Mouse (Mus musculus): ENCODE measurements around the gene Prkar1a. TPM values are rescaled to one million over a fixed set of nuclear protein-coding genes. Genes with fewer than 3 reads are reported as not detected.

Prkar1a gene
- polyA plus RNA-seq, 1 experiment from 2014 or later = 411 TPM

DNA sequence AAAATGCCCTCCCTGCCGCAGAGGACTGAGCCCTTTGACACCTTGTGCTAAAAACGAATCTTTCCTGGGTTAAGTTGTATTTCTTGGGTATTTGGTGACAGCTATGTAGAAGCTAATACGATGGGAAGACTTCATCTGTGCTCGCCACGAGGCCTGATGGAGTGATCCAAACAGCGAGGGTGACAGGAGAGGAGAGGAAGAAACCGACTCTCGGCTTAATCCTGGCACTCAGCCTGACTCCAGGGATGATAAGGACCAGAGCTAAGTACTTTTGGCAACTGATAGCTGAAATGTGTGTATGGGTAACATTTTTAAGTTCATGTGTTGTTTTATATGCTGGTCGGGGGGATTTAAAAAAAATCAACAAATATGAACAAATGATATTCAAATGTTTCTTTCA, 31.7 kb downstream of the Prkar1a start:
- 33% methylated on average over 9 of the region's 9 CpGs for WGBS
- ATAC-seq (ENCODE audit: insufficient read depth) = no peak
- H3K9me3 ChIP-seq (ENCODE audit: low read depth, low read length) = no peaks in the 10 kb centered on the region

DNA sequence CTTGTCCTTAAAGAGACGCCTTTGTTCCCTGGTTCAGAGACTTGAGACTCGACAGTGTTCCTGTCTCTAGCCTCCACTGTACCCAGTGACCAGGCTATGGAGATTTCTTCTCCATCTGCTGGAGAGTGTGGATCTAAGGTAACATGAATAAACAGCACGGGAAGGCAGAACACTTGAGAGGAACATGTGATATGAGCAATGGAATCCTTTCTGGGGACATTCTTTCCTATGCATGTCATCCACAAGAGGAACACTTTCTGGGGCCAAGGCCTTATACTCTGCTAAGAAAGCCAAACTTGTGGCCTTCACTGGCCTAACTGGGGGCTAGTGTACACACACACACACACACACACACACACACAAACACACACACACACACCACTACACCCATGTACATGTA, 32.4 kb downstream of the Prkar1a start:
- no peak for TF ChIP-seq CTCF (IDR thresholded peaks at IDR 0.05; ENCODE audit: low read depth)
- H3K4me1 ChIP-seq (ENCODE audit: insufficient read depth) = 0 out of 2 replicates have a peak, but pooled peaks cover 3% of the 10 kb centered on the region
- H3K27ac ChIP-seq (ENCODE audit: low read depth) = no peak overlapping the region
- DNase-seq (no peak), ATAC-seq (ENCODE audit: insufficient read depth) (0 out of 2 replicates have a peak, but pooled peaks have one; percentile 58)
- no peaks in the 10 kb centered on the region for H3K27me3 ChIP-seq (ENCODE audit: insufficient read depth, low read length)
- no peaks in the 10 kb centered on the region for H3K36me3 ChIP-seq (ENCODE audit: insufficient read depth)
- no peak overlapping the region for H3K4me2 ChIP-seq
- H3K9ac ChIP-seq = no peak overlapping the region
- 77% methylated on average over 3 of the region's 3 CpGs for WGBS
- H3K4me3 ChIP-seq (ENCODE audit: low read depth, low read length) = no peak overlapping the region
- no peaks in the 10 kb centered on the region for H3K9me3 ChIP-seq (ENCODE audit: low read depth, low read length)

More for the DNA sequence above, 31.7 kb downstream of the Prkar1a start:
- DNase-seq = peak; percentile 49
- no peaks in the 10 kb centered on the region for H3K36me3 ChIP-seq (ENCODE audit: insufficient read depth)
- H3K27ac ChIP-seq (ENCODE audit: low read depth) = no peak overlapping the region
- H3K4me2 ChIP-seq = no peak overlapping the region
- no peaks in the 10 kb centered on the region for H3K27me3 ChIP-seq (ENCODE audit: insufficient read depth, low read length)
- H3K4me3 ChIP-seq (ENCODE audit: low read depth, low read length) = no peak overlapping the region
- TF ChIP-seq CTCF (IDR thresholded peaks at IDR 0.05; ENCODE audit: low read depth) = no peak
- no peak overlapping the region for H3K9ac ChIP-seq
- H3K4me1 ChIP-seq (ENCODE audit: insufficient read depth) = 0 out of 2 replicates have a peak, but pooled peaks cover 3% of the 10 kb centered on the region

DNA sequence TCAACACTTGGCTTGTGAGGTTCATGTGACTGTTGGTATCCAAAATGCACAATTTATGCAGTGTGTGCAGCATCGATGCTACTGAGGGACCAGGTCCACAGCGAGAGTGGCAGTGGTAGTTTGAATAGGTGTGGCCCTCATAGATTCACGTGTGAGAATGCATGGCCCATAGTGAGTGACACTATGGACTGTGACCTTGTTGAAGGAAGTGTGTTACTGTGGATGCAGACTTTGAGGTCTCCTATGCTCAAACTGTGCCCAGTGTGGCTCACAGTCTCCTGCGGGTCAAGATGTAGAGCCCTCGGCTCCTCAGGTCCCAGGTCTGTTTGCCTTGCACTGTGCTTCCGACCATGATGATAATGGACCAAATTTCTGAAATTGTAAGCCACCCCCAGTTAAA, 33.0 kb downstream of the Prkar1a start:
- H3K9ac ChIP-seq = no peak overlapping the region
- no peak overlapping the region for H3K27ac ChIP-seq (ENCODE audit: low read depth)
- no peaks in the 10 kb centered on the region for H3K27me3 ChIP-seq (ENCODE audit: insufficient read depth, low read length)
- ATAC-seq (ENCODE audit: insufficient read depth) = no peak
- TF ChIP-seq CTCF (IDR thresholded peaks at IDR 0.05; ENCODE audit: low read depth) = no peak
- H3K4me3 ChIP-seq (ENCODE audit: low read depth, low read length) = no peak overlapping the region
- no peaks in the 10 kb centered on the region for H3K36me3 ChIP-seq (ENCODE audit: insufficient read depth)
- H3K4me2 ChIP-seq = no peak overlapping the region
- WGBS = 88% methylated on average over 6 of the region's 6 CpGs
- 0 out of 2 replicates have a peak, but pooled peaks cover 3% of the 10 kb centered on the region for H3K4me1 ChIP-seq (ENCODE audit: insufficient read depth)
- H3K9me3 ChIP-seq (ENCODE audit: low read depth, low read length) = no peaks in the 10 kb centered on the region
- DNase-seq = no peak

DNA sequence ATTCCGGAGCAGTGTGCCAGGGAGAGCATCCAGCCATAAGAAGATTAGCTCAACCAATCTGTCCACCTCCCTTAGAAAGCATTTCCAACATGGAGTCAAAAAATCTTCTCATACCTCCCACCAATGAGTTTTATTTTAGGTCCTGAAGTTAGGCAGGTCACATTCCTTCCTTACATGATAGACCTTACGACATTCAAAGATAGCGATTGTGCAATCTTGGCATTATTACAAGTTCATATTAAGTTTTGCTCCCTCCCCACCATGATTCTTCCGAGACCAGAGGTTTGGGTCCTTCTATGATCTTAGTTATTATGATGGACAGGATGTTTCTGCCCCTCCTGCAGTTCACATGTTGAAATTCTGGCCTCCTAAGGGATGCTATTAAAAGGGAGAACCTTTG, 40.3 kb downstream of the Prkar1a start:
- no peak overlapping the region for H3K4me3 ChIP-seq (ENCODE audit: low read depth, low read length)

DNA sequence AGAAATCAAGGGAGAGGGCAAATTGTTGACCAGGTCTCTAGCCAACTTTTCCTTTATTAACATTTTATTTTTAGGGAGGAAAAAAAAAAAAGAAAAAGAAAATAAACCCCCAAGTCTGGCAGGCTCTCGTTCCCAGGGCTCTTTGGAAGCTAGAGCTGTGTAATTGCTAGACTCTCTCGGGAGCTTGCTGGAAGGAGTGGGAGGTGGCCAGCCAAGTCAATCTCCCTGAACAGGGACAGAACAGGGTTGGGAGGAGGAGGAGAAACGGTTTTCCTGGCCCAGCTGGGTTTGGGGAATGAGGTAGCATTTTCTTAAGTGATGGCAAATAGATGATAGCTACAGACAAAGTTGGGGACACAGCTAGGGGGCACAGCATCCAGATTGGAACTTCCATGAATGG, 43.5 kb downstream of the Prkar1a start:
- WGBS = 29% methylated on average over 3 of the region's 3 CpGs
- no peak for TF ChIP-seq CTCF (IDR thresholded peaks at IDR 0.05; ENCODE audit: low read depth)
- ATAC-seq (ENCODE audit: insufficient read depth) = no peak
- H3K36me3 ChIP-seq (ENCODE audit: insufficient read depth) = no peaks in the 10 kb centered on the region
- H3K27ac ChIP-seq (ENCODE audit: low read depth) = no peak overlapping the region
- H3K9ac ChIP-seq = no peak overlapping the region
- no peaks in the 10 kb centered on the region for H3K27me3 ChIP-seq (ENCODE audit: insufficient read depth, low read length)
- no peak overlapping the region for H3K4me2 ChIP-seq
- DNase-seq = no peak
- H3K4me1 ChIP-seq (ENCODE audit: insufficient read depth) = no peaks in the 10 kb centered on the region
- H3K4me3 ChIP-seq (ENCODE audit: low read depth, low read length) = no peak overlapping the region
- H3K9me3 ChIP-seq (ENCODE audit: low read depth, low read length) = no peaks in the 10 kb centered on the region

More for the DNA sequence above, 40.3 kb downstream of the Prkar1a start:
- Histone ChIP-seq H3K27ac (ENCODE audit: low read depth) (no peak overlapping the region), H3K9me3 (ENCODE audit: low read depth, low read length) (no peaks in the 10 kb centered on the region), H3K36me3 (ENCODE audit: insufficient read depth) (no peaks in the 10 kb centered on the region), H3K4me1 (ENCODE audit: insufficient read depth) (no peaks in the 10 kb centered on the region), H3K9ac (no peak overlapping the region), H3K4me2 (no peak overlapping the region), H3K27me3 (ENCODE audit: insufficient read depth, low read length) (no peaks in the 10 kb centered on the region)
- no peak for ATAC-seq (ENCODE audit: insufficient read depth)
- DNase-seq = no peak
- TF ChIP-seq CTCF (IDR thresholded peaks at IDR 0.05; ENCODE audit: low read depth) = no peak
- 77% methylated on average over 4 of the region's 4 CpGs for WGBS

DNA sequence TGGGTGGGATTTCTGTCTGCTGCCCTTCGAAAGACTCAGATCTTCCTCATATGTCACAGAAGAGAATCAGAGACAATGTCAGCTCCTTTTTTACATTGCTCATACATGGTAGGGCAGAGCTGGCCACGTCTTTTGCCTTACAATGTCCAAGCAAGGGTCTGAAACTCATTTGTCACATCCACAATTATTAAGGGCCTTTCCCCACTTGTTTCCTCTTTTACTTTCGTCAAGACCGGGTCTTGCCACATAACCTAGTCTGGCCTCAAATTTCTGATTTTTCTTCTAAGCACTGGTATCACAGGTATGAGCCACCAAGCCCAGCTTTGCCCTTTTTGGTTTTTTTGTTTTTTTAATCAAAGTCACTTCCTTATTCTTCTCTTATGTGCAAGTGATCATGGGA, 47.3 kb downstream of the Prkar1a start:
- 86% methylated on average over 4 of the region's 4 CpGs for WGBS
- H3K27ac ChIP-seq (ENCODE audit: low read depth) = no peak overlapping the region
- no peak for DNase-seq
- no peaks in the 10 kb centered on the region for H3K27me3 ChIP-seq (ENCODE audit: insufficient read depth, low read length)
- ATAC-seq (ENCODE audit: insufficient read depth) = no peak
- H3K4me1 ChIP-seq (ENCODE audit: insufficient read depth) = no peaks in the 10 kb centered on the region
- H3K4me2 ChIP-seq = no peak overlapping the region
- no peak for TF ChIP-seq CTCF (IDR thresholded peaks at IDR 0.05; ENCODE audit: low read depth)
- no peak overlapping the region for H3K4me3 ChIP-seq (ENCODE audit: low read depth, low read length)
- no peak overlapping the region for H3K9ac ChIP-seq
- no peaks in the 10 kb centered on the region for H3K9me3 ChIP-seq (ENCODE audit: low read depth, low read length)
- H3K36me3 ChIP-seq (ENCODE audit: insufficient read depth) = no peaks in the 10 kb centered on the region

DNA sequence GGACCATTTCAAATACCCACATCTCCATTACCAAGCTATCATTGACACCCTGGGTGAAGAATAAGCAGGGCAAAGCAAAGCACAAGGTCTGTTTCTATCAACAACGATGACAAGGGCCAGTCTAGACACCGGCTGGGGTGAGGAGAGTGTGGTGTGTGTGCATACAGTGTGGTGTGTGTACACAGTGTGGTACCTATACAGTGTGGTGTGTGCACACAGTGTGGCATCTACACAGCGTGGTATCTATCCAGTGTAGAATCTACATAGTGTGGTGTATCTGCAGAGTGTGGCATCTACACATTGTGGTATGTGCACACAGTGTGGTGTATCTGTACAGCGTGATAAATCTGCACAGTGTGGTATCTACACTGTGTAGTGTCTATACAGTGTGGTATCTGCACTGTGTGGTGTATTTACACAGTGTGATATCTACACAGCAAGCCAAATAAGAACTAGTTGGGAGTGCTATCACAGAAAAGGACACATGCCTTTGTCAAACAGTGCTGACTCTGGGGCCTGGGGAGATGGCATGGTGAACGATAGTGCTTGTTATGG, 48.0 kb downstream of the Prkar1a start:
- TF ChIP-seq CTCF (IDR thresholded peaks at IDR 0.05; ENCODE audit: low read depth) = no peak
- Histone ChIP-seq H3K4me1 (ENCODE audit: insufficient read depth) (no peaks in the 10 kb centered on the region), H3K9ac (no peak overlapping the region), H3K27me3 (ENCODE audit: insufficient read depth, low read length) (no peaks in the 10 kb centered on the region), H3K4me3 (ENCODE audit: low read depth, low read length) (no peak overlapping the region), H3K4me2 (no peak overlapping the region), H3K9me3 (ENCODE audit: low read depth, low read length) (no peaks in the 10 kb centered on the region), H3K27ac (ENCODE audit: low read depth) (no peak overlapping the region), H3K36me3 (ENCODE audit: insufficient read depth) (no peaks in the 10 kb centered on the region)
- 83% methylated on average over 5 of the region's 5 CpGs for WGBS
- DNase-seq = no peak
- ATAC-seq (ENCODE audit: insufficient read depth) = no peak
